Mouse (Mus musculus) bone marrow, adult 2 months (tissue): ENCODE measurements around the gene Dazap1. TPM values are rescaled to one million over a fixed set of nuclear protein-coding genes. Genes with fewer than 3 reads are reported as not detected.
A peak's percentile ranks its signal among the peaks of the same experiment; 100 is the strongest.

ENCODE experiments used
- H3K27ac ChIP-seq: fragments of 200-500 bp; 2 replicates; pipeline ENCODE4 v1.5.1; 2012; ENCODE audit warnings: low read depth, mild to moderate bottlenecking, control low read depth, inconsistent platforms, low read length; ENCODE audit not compliant: control insufficient read depth, poor library complexity, insufficient read depth
- H3K4me1 ChIP-seq: fragments of 200-500 bp; 2 replicates; pipeline ENCODE4 v1.6.1; 2011; ENCODE audit warnings: low read length; ENCODE audit not compliant: control insufficient read depth, insufficient read depth
- H3K4me3 ChIP-seq: fragments of 200-500 bp; replicated peaks from 2 replicates; pipeline ENCODE3; 2011; ENCODE audit warnings: mild to moderate bottlenecking, low read depth, low read length, control low read depth; ENCODE audit not compliant: control insufficient read depth
- CTCF ChIP-seq: fragments of 200-500 bp; IDR thresholded peaks from 2 replicates; pipeline ENCODE4 v1.5.1; 2011; ENCODE audit warnings: low read length, control low read depth; ENCODE audit not compliant: control insufficient read depth, insufficient read depth
- POLR2A ChIP-seq: fragments of 200-500 bp; IDR thresholded peaks from 2 replicates; pipeline ENCODE4 v1.6.1; 2011; ENCODE audit warnings: low read depth, mild to moderate bottlenecking, control low read depth, low read length, borderline replicate concordance; ENCODE audit not compliant: control insufficient read depth
- WGBS: fragments of 180-500 bp; shearing (Covaris S2); methylation state at CpG from one replicate; pipeline ENCODE4 v1.1.7; 2018; 5-methylcytosine and 5-hydroxymethylcytosine counted together
- polyA plus RNA-seq: library from polyadenylated mRNA; stranded (reverse); fragments of >200 nt; gene quantifications from 2 replicates; pipeline ENCODE4 v1.2.4, GENCODE M21; 2011; ENCODE audit warnings: low replicate concordance; ENCODE audit not compliant: missing spikeins, insufficient read depth, insufficient read length

The Dazap1 gene
- polyA plus RNA-seq, 1 experiment = 150 TPM

- Histone ChIP-seq H3K4me1 (no peaks in the 10 kb centered on the region; the same call in 1 of the 2 replicates), H3K4me3 (peak overlapping the region; percentile 86), H3K27ac (peak overlapping the region; percentile 64)
- 4% methylated on average over 10 of the region's 10 CpGs for WGBS
- no peak for TF ChIP-seq CTCF
- TF ChIP-seq POLR2A = no peak
Observed at GRCm38 (mm10) chr10:80227166-80227539, 34.1 kb upstream of the Dazap1 start.

GRCm38 (mm10) chr10:80227877-80228775, 33.2 kb upstream of the Dazap1 start:
- H3K4me1 ChIP-seq = no peaks in the 10 kb centered on the region; the same call in 1 of the 2 replicates
- H3K27ac ChIP-seq = no peak overlapping the region
- no peak overlapping the region for H3K4me3 ChIP-seq
- WGBS = 79% methylated on average over 15 of the region's 15 CpGs
- TF ChIP-seq POLR2A (no peak), CTCF (no peak)

GRCm38 (mm10) chr10:80236145-80236825, 25.0 kb upstream of the Dazap1 start:
- Histone ChIP-seq H3K27ac (no peak overlapping the region), H3K4me1 (no peaks in the 10 kb centered on the region), H3K4me3 (no peak overlapping the region)
- WGBS = 90% methylated on average over 13 of the region's 13 CpGs
- TF ChIP-seq CTCF = no peak
- no peak for TF ChIP-seq POLR2A

- TF ChIP-seq POLR2A (no peak), CTCF (no peak)
- WGBS = 89% methylated on average over 4 of the region's 4 CpGs
- no peak overlapping the region for H3K4me3 ChIP-seq
Observed at GRCm38 (mm10) chr10:80237020-80237419, 24.3 kb upstream of the Dazap1 start.

GRCm38 (mm10) chr10:80238306-80238705, 23.0 kb upstream of the Dazap1 start:
- Histone ChIP-seq H3K27ac (no peak overlapping the region), H3K4me3 (no peak overlapping the region), H3K4me1 (no peaks in the 10 kb centered on the region)
- WGBS = 91% methylated on average over 3 of the region's 3 CpGs
- TF ChIP-seq CTCF = no peak
- no peak for TF ChIP-seq POLR2A

More at GRCm38 (mm10) chr10:80237020-80237419, 24.3 kb upstream of the Dazap1 start:
- Histone ChIP-seq H3K4me1 (no peaks in the 10 kb centered on the region), H3K27ac (no peak overlapping the region)

GRCm38 (mm10) chr10:80239791-80240190, 21.5 kb upstream of the Dazap1 start:
- WGBS = 82% methylated on average over 6 of the region's 6 CpGs

GRCm38 (mm10) chr10:80242088-80242487, 19.2 kb upstream of the Dazap1 start:
- Histone ChIP-seq H3K27ac (peak overlapping the region; percentile 9; the same call in 1 of the 2 replicates), H3K4me1 (peaks cover 5% of the 10 kb centered on the region), H3K4me3 (no peak overlapping the region)
- TF ChIP-seq POLR2A (no peak), CTCF (no peak)
- 53% methylated on average over 9 of the region's 9 CpGs for WGBS

More at GRCm38 (mm10) chr10:80239791-80240190, 21.5 kb upstream of the Dazap1 start:
- no peak for TF ChIP-seq CTCF
- Histone ChIP-seq H3K4me1 (no peaks in the 10 kb centered on the region), H3K27ac (no peak overlapping the region), H3K4me3 (no peak overlapping the region)

- no peak for TF ChIP-seq CTCF
- no peak for TF ChIP-seq POLR2A
- Histone ChIP-seq H3K4me3 (no peak overlapping the region), H3K4me1 (peaks cover 5% of the 10 kb centered on the region), H3K27ac (no peak overlapping the region; the same call in 1 of the 2 replicates)
- WGBS = 79% methylated on average over 3 of the region's 3 CpGs
Observed at GRCm38 (mm10) chr10:80242607-80243006, 18.7 kb upstream of the Dazap1 start.
